Mouse (Mus musculus): ENCODE data around the gene Utp20. TPM values are rescaled to one million over a fixed set of nuclear protein-coding genes. Genes with fewer than 3 reads are reported as not detected.

The Utp20 gene
- polyA plus RNA-seq, 1 experiment from 2014 or later: 16.6 TPM

Other genes starting within 250 kb of the Utp20 start
- 4.8 and 6.8 TPM in 2 replicates for gene Mybpc1, start 221.7 kb downstream of the Utp20 start, polyA plus RNA-seq (2016; fragmentation: Nextera tagmentation; extraction: Ambion mirVana)
- gene Spic, start 141.8 kb downstream of the Utp20 start, polyA plus RNA-seq (2016; fragmentation: Nextera tagmentation; extraction: Ambion mirVana): not detected in 2 replicates
- 143 and 160 TPM in 2 replicates for gene Arl1, start 95.9 kb downstream of the Utp20 start, polyA plus RNA-seq (2016; fragmentation: Nextera tagmentation; extraction: Ambion mirVana)
- 0.05 TPM in 1 of 2 replicates, not detected in the other for gene Slc5a8, start 59.2 kb upstream of the Utp20 start, polyA plus RNA-seq (2016; fragmentation: Nextera tagmentation; extraction: Ambion mirVana)